Mouse (Mus musculus): ENCODE data around the gene Ap1g2. TPM values are rescaled to one million over a fixed set of nuclear protein-coding genes. Genes with fewer than 3 reads are reported as not detected.

The Ap1g2 gene
- polyA plus RNA-seq, 1 experiment: 64.9 TPM

- WGBS: 86% methylated on average over 8 of the region's 8 CpGs
- H3K4me1 ChIP-seq (ENCODE audit: control insufficient read depth, insufficient read depth, insufficient read length): no peaks in the 10 kb centered on the region
- DNase-seq (ENCODE audit: low read depth in 1 of 2, low spot score in 2 of 2): no peak
- no peak overlapping the region for H3K27ac ChIP-seq (ENCODE audit: insufficient read depth, low read length)
- no peak overlapping the region for H3K4me3 ChIP-seq (ENCODE audit: extremely low read depth, insufficient read depth, insufficient read length)
- peaks cover 11% of the 10 kb centered on the region for H3K36me3 ChIP-seq (ENCODE audit: control insufficient read depth, insufficient read depth, low read length)
- TF ChIP-seq POLR2A (IDR thresholded peaks at IDR 0.05; ENCODE audit: low read depth, low read length) (no peak), CTCF (IDR thresholded peaks at IDR 0.05; ENCODE audit: extremely low read depth, insufficient read depth, insufficient read length, insufficient replicate concordance) (no peak)
- peaks cover 2% of the 10 kb centered on the region; the same call in 1 of the 2 replicates for H3K27me3 ChIP-seq (ENCODE audit: control insufficient read depth, insufficient read depth, low read length)
These were observed 597 bp upstream of the Ap1g2 start for GRCm38 (mm10) chr14:55106990-55107389.

- no peaks in the 10 kb centered on the region for H3K27me3 ChIP-seq (ENCODE audit: control insufficient read depth, insufficient read depth, low read length)
- WGBS: 16% methylated on average over 7 of the region's 7 CpGs
- H3K4me3 ChIP-seq (ENCODE audit: extremely low read depth, insufficient read depth, insufficient read length): no peak overlapping the region
- H3K27ac ChIP-seq (ENCODE audit: insufficient read depth, low read length): no peak overlapping the region
- no peaks in the 10 kb centered on the region for H3K4me1 ChIP-seq (ENCODE audit: control insufficient read depth, insufficient read depth, insufficient read length)
- no peak for TF ChIP-seq POLR2A (IDR thresholded peaks at IDR 0.05; ENCODE audit: low read depth, low read length)
- no peak for TF ChIP-seq CTCF (IDR thresholded peaks at IDR 0.05; ENCODE audit: extremely low read depth, insufficient read depth, insufficient read length, insufficient replicate concordance)
- no peak for DNase-seq (ENCODE audit: low read depth in 1 of 2, low spot score in 2 of 2)
- H3K36me3 ChIP-seq (ENCODE audit: control insufficient read depth, insufficient read depth, low read length): peaks cover 15% of the 10 kb centered on the region
These were observed 1.0 kb downstream of the Ap1g2 start for GRCm38 (mm10) chr14:55105386-55105785.

- no peak for DNase-seq (ENCODE audit: low read depth in 1 of 2, low spot score in 2 of 2)
- H3K27ac ChIP-seq (ENCODE audit: insufficient read depth, low read length): no peak overlapping the region
- peaks cover 16% of the 10 kb centered on the region for H3K36me3 ChIP-seq (ENCODE audit: control insufficient read depth, insufficient read depth, low read length)
- H3K27me3 ChIP-seq (ENCODE audit: control insufficient read depth, insufficient read depth, low read length): no peaks in the 10 kb centered on the region
- H3K4me1 ChIP-seq (ENCODE audit: control insufficient read depth, insufficient read depth, insufficient read length): no peaks in the 10 kb centered on the region
- 95% methylated on average over 18 of the region's 18 CpGs for WGBS
- TF ChIP-seq CTCF (IDR thresholded peaks at IDR 0.05; ENCODE audit: extremely low read depth, insufficient read depth, insufficient read length, insufficient replicate concordance) (no peak), POLR2A (IDR thresholded peaks at IDR 0.05; ENCODE audit: low read depth, low read length) (no peak)
- H3K4me3 ChIP-seq (ENCODE audit: extremely low read depth, insufficient read depth, insufficient read length): no peak overlapping the region
These were observed 2.0 kb downstream of the Ap1g2 start for GRCm38 (mm10) chr14:55104365-55104764.

- TF ChIP-seq POLR2A (IDR thresholded peaks at IDR 0.05; ENCODE audit: low read depth, low read length) (no peak), CTCF (IDR thresholded peaks at IDR 0.05; ENCODE audit: extremely low read depth, insufficient read depth, insufficient read length, insufficient replicate concordance) (no peak)
- no peak overlapping the region for H3K4me3 ChIP-seq (ENCODE audit: extremely low read depth, insufficient read depth, insufficient read length)
These were observed 4.1 kb downstream of the Ap1g2 start for GRCm38 (mm10) chr14:55102253-55102785.

GRCm38 (mm10) chr14:55101592-55101991, 4.8 kb downstream of the Ap1g2 start:
- H3K4me1 ChIP-seq (ENCODE audit: control insufficient read depth, insufficient read depth, insufficient read length): peaks cover 2% of the 10 kb centered on the region; the same call in 1 of the 2 replicates
- peak in 1 of 2 experiments; percentile 55 for DNase-seq (ENCODE audit: low read depth in 1 of 2, low spot score in 2 of 2)
- WGBS: 52% methylated on average over 4 of the region's 4 CpGs

More at GRCm38 (mm10) chr14:55102253-55102785, 4.1 kb downstream of the Ap1g2 start:
- Histone ChIP-seq H3K4me1 (ENCODE audit: control insufficient read depth, insufficient read depth, insufficient read length) (peaks cover 2% of the 10 kb centered on the region; the same call in 1 of the 2 replicates), H3K36me3 (ENCODE audit: control insufficient read depth, insufficient read depth, low read length) (peaks cover 16% of the 10 kb centered on the region), H3K27ac (ENCODE audit: insufficient read depth, low read length) (no peak overlapping the region), H3K27me3 (ENCODE audit: control insufficient read depth, insufficient read depth, low read length) (no peaks in the 10 kb centered on the region)
- no peak for DNase-seq (ENCODE audit: low read depth in 1 of 2, low spot score in 2 of 2)
- WGBS: 93% methylated on average over 15 of the region's 15 CpGs

GRCm38 (mm10) chr14:55098067-55098466, 8.3 kb downstream of the Ap1g2 start:
- peaks cover 5% of the 10 kb centered on the region; the same call in 1 of the 2 replicates for H3K4me1 ChIP-seq (ENCODE audit: control insufficient read depth, insufficient read depth, insufficient read length)
- TF ChIP-seq POLR2A (IDR thresholded peaks at IDR 0.05; ENCODE audit: low read depth, low read length): no peak
- peak; percentile 52; the same call in 1 of the 2 replicates for TF ChIP-seq CTCF (IDR thresholded peaks at IDR 0.05; ENCODE audit: extremely low read depth, insufficient read depth, insufficient read length, insufficient replicate concordance)
- H3K36me3 ChIP-seq (ENCODE audit: control insufficient read depth, insufficient read depth, low read length): peaks cover 11% of the 10 kb centered on the region
- peak overlapping the region; percentile 60; the same call in 1 of the 2 replicates for H3K27ac ChIP-seq (ENCODE audit: insufficient read depth, low read length)
- no peak overlapping the region for H3K4me3 ChIP-seq (ENCODE audit: extremely low read depth, insufficient read depth, insufficient read length)
- DNase-seq (ENCODE audit: low read depth in 1 of 2, low spot score in 2 of 2): no peak
- no peaks in the 10 kb centered on the region for H3K27me3 ChIP-seq (ENCODE audit: control insufficient read depth, insufficient read depth, low read length)
- 54% methylated on average over 4 of the region's 4 CpGs for WGBS

More at GRCm38 (mm10) chr14:55101592-55101991, 4.8 kb downstream of the Ap1g2 start:
- peaks cover 16% of the 10 kb centered on the region for H3K36me3 ChIP-seq (ENCODE audit: control insufficient read depth, insufficient read depth, low read length)
- H3K27me3 ChIP-seq (ENCODE audit: control insufficient read depth, insufficient read depth, low read length): no peaks in the 10 kb centered on the region
- TF ChIP-seq CTCF (IDR thresholded peaks at IDR 0.05; ENCODE audit: extremely low read depth, insufficient read depth, insufficient read length, insufficient replicate concordance) (peak; percentile 38; the same call in 1 of the 2 replicates), POLR2A (IDR thresholded peaks at IDR 0.05; ENCODE audit: low read depth, low read length) (no peak)
- H3K27ac ChIP-seq (ENCODE audit: insufficient read depth, low read length): no peak overlapping the region
- no peak overlapping the region for H3K4me3 ChIP-seq (ENCODE audit: extremely low read depth, insufficient read depth, insufficient read length)

GRCm38 (mm10) chr14:55097646-55098045, 8.7 kb downstream of the Ap1g2 start:
- no peaks in the 10 kb centered on the region for H3K27me3 ChIP-seq (ENCODE audit: control insufficient read depth, insufficient read depth, low read length)
- TF ChIP-seq POLR2A (IDR thresholded peaks at IDR 0.05; ENCODE audit: low read depth, low read length): no peak
- TF ChIP-seq CTCF (IDR thresholded peaks at IDR 0.05; ENCODE audit: extremely low read depth, insufficient read depth, insufficient read length, insufficient replicate concordance): no peak
- WGBS: 80% methylated on average over 10 of the region's 10 CpGs
- no peak for DNase-seq (ENCODE audit: low read depth in 1 of 2, low spot score in 2 of 2)
- peak overlapping the region; percentile 60 for H3K27ac ChIP-seq (ENCODE audit: insufficient read depth, low read length)
- H3K4me3 ChIP-seq (ENCODE audit: extremely low read depth, insufficient read depth, insufficient read length): no peak overlapping the region
- H3K4me1 ChIP-seq (ENCODE audit: control insufficient read depth, insufficient read depth, insufficient read length): peaks cover 5% of the 10 kb centered on the region; the same call in 1 of the 2 replicates
- peaks cover 8% of the 10 kb centered on the region; the same call in 1 of the 2 replicates for H3K36me3 ChIP-seq (ENCODE audit: control insufficient read depth, insufficient read depth, low read length)

All from spleen, adult 2 months (tissue).